Mouse (Mus musculus): ENCODE results near the gene Ptprm. TPM values are rescaled to one million over a fixed set of nuclear protein-coding genes. Genes with fewer than 3 reads are reported as not detected.

Gene Ptprm
- polyA plus RNA-seq, 1 experiment, result not detected

DNA sequence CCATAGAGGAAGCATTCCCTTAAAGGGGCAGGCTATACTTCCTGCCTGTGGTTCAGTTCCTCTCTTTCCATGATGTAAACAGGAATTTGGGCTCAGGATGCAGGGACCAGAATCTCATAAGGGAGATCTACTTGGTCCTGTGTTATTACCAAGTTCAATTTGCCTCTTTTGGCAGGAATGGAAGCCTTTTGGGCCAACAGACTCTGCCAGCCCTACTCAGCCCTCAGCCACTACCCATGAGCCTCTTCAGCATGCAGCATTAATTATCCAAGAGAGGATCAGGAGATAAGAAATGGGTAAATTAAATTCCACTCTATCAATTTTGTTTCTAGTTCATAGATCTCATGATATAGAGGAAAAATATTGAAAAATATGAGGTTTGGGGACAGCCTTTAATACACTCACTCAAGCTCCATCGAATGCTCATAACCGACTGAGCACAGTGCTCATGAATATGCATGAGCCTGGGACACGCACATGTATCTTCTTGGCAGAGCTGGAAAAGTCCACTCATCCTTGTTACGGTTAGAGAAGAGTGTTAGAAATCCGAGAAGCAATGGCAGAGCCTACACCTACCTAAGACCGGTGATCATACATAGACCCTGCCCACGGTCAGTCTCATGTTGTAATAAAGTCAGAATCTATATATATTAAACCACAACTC lies 197.0 kb downstream of the Ptprm start:
- H3K4me3 ChIP-seq (replicated peaks), result no peak overlapping the region

DNA sequence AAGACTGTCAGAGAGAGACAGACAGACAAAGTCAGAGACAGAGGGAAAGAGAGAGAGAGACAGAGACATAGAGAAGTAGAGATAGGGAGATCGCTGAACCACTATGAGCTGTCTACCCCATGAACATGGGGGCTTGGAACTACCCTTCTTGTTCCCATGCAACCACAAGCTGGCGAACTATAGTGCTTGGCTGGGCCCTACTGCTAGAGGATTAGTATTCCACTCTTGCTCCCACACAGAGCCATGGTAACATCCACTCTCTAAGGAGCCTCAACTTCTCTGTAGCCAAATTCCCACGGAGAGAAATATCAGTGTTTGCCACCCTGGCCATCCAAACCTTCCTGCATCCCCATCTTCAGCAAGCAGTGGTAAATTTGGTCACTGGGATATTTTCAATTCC lies 202.0 kb downstream of the Ptprm start:
- no peak for TF ChIP-seq TAL1 (IDR thresholded peaks at IDR 0.05; ENCODE audit: low read length)
- Histone ChIP-seq H3K4me3 (replicated peaks) (no peak overlapping the region), H3K36me3 (ENCODE audit: control insufficient read depth) (no peaks in the 10 kb centered on the region), H3K4me1 (ENCODE audit: control insufficient read depth) (no peaks in the 10 kb centered on the region), H3K27me3 (ENCODE audit: control insufficient read depth) (no peaks in the 10 kb centered on the region), H3K9me3 (ENCODE audit: control insufficient read depth, low read length) (peaks cover 9% of the 10 kb centered on the region)

More for the DNA sequence above, 197.0 kb downstream of the Ptprm start:
- TF ChIP-seq TAL1 (IDR thresholded peaks at IDR 0.05; ENCODE audit: low read length), result no peak
- TF ChIP-seq GATA1 (IDR thresholded peaks at IDR 0.05; ENCODE audit: low read length), result no peak
- H3K4me1 ChIP-seq (ENCODE audit: control insufficient read depth), result no peaks in the 10 kb centered on the region
- peaks cover 8% of the 10 kb centered on the region for H3K9me3 ChIP-seq (ENCODE audit: control insufficient read depth, low read length)
- H3K27me3 ChIP-seq (ENCODE audit: control insufficient read depth), result no peaks in the 10 kb centered on the region
- no peaks in the 10 kb centered on the region for H3K36me3 ChIP-seq (ENCODE audit: control insufficient read depth)

- Histone ChIP-seq H3K9me3 (ENCODE audit: control insufficient read depth, low read length) (peaks cover 9% of the 10 kb centered on the region), H3K36me3 (ENCODE audit: control insufficient read depth) (no peaks in the 10 kb centered on the region), H3K4me3 (replicated peaks) (no peak overlapping the region), H3K27me3 (ENCODE audit: control insufficient read depth) (no peaks in the 10 kb centered on the region), H3K4me1 (ENCODE audit: control insufficient read depth) (no peaks in the 10 kb centered on the region)
- no peak for TF ChIP-seq GATA1 (IDR thresholded peaks at IDR 0.05; ENCODE audit: low read length)
- no peak for TF ChIP-seq TAL1 (IDR thresholded peaks at IDR 0.05; ENCODE audit: low read length)
Measured at GRCm38 (mm10) chr17:67150441-67150840, 203.8 kb downstream of the Ptprm start.

- TF ChIP-seq GATA1 (IDR thresholded peaks at IDR 0.05; ENCODE audit: low read length) (no peak), TAL1 (IDR thresholded peaks at IDR 0.05; ENCODE audit: low read length) (no peak)
- H3K4me1 ChIP-seq (ENCODE audit: control insufficient read depth), result no peaks in the 10 kb centered on the region
- no peaks in the 10 kb centered on the region for H3K36me3 ChIP-seq (ENCODE audit: control insufficient read depth)
- no peak overlapping the region for H3K4me3 ChIP-seq (replicated peaks)
- no peaks in the 10 kb centered on the region for H3K27me3 ChIP-seq (ENCODE audit: control insufficient read depth)
- H3K9me3 ChIP-seq (ENCODE audit: control insufficient read depth, low read length), result no peaks in the 10 kb centered on the region; the same call in 1 of the 2 replicates
Measured at GRCm38 (mm10) chr17:67142183-67142756, 212.0 kb downstream of the Ptprm start.

- no peaks in the 10 kb centered on the region for H3K4me1 ChIP-seq (ENCODE audit: control insufficient read depth)
- no peak overlapping the region for H3K4me3 ChIP-seq (replicated peaks)
- no peaks in the 10 kb centered on the region; the same call in 1 of the 2 replicates for H3K9me3 ChIP-seq (ENCODE audit: control insufficient read depth, low read length)
- no peak for TF ChIP-seq TAL1 (IDR thresholded peaks at IDR 0.05; ENCODE audit: low read length)
- no peak for TF ChIP-seq GATA1 (IDR thresholded peaks at IDR 0.05; ENCODE audit: low read length)
- H3K36me3 ChIP-seq (ENCODE audit: control insufficient read depth), result no peaks in the 10 kb centered on the region
- no peaks in the 10 kb centered on the region for H3K27me3 ChIP-seq (ENCODE audit: control insufficient read depth)
Measured at GRCm38 (mm10) chr17:67140502-67140901, 213.8 kb downstream of the Ptprm start.

- TF ChIP-seq GATA1 (IDR thresholded peaks at IDR 0.05; ENCODE audit: low read length), result no peak
- TF ChIP-seq TAL1 (IDR thresholded peaks at IDR 0.05; ENCODE audit: low read length), result no peak
- Histone ChIP-seq H3K4me1 (ENCODE audit: control insufficient read depth) (no peaks in the 10 kb centered on the region), H3K4me3 (replicated peaks) (no peak overlapping the region), H3K36me3 (ENCODE audit: control insufficient read depth) (no peaks in the 10 kb centered on the region), H3K27me3 (ENCODE audit: control insufficient read depth) (no peaks in the 10 kb centered on the region), H3K9me3 (ENCODE audit: control insufficient read depth, low read length) (no peaks in the 10 kb centered on the region; the same call in 1 of the 2 replicates)
Measured at GRCm38 (mm10) chr17:67138981-67139380, 215.3 kb downstream of the Ptprm start.

DNA sequence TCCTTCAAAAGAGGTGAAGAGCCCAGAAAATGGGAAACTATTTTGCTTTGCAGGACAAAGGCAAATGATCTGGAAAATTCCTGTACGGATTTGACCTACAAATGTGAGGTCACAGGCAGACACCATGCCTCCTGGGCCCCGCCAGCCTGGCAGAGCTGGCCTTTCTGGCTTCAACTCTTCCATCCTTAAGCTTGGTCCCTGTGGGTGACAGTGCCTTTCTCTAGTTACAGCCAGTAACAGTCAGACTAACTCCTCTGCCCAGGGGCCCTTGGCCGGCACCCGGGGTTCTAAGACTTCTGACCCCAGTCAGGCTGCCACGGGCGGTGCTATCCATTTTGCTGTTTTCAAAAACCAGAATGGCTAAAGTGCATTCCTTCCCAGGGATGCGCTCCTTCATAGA lies 217.4 kb downstream of the Ptprm start:
- no peak overlapping the region for H3K4me3 ChIP-seq (replicated peaks)
- no peaks in the 10 kb centered on the region for H3K27me3 ChIP-seq (ENCODE audit: control insufficient read depth)
- H3K36me3 ChIP-seq (ENCODE audit: control insufficient read depth), result no peaks in the 10 kb centered on the region
- TF ChIP-seq GATA1 (IDR thresholded peaks at IDR 0.05; ENCODE audit: low read length) (no peak), TAL1 (IDR thresholded peaks at IDR 0.05; ENCODE audit: low read length) (no peak)
- no peaks in the 10 kb centered on the region for H3K4me1 ChIP-seq (ENCODE audit: control insufficient read depth)
- H3K9me3 ChIP-seq (ENCODE audit: control insufficient read depth, low read length), result no peaks in the 10 kb centered on the region; the same call in 1 of the 2 replicates

GRCm38 (mm10) chr17:67136421-67136820 lies 217.8 kb downstream of the Ptprm start:
- Histone ChIP-seq H3K9me3 (ENCODE audit: control insufficient read depth, low read length) (no peaks in the 10 kb centered on the region; the same call in 1 of the 2 replicates), H3K4me1 (ENCODE audit: control insufficient read depth) (no peaks in the 10 kb centered on the region), H3K4me3 (replicated peaks) (no peak overlapping the region), H3K27me3 (ENCODE audit: control insufficient read depth) (no peaks in the 10 kb centered on the region), H3K36me3 (ENCODE audit: control insufficient read depth) (no peaks in the 10 kb centered on the region)
- TF ChIP-seq GATA1 (IDR thresholded peaks at IDR 0.05; ENCODE audit: low read length) (no peak), TAL1 (IDR thresholded peaks at IDR 0.05; ENCODE audit: low read length) (no peak)

DNA sequence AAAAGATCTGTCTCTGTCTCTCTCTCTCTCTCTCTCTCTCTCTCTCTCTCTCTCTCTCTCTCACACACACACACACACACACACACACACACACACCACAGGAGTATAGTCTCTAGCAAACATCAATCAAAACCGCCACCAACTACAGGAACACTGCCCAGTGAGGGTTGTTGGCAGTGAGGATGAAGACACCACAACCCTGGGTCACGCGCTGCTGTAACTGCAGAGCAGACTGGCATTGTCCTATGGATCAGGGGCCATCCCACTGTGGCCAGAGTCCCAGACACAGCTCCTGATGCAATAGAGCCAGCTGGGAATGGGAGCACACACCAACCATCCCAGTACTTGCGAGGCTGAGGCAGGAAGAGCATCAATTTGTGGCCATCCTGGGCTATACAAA lies 220.0 kb downstream of the Ptprm start:
- no peaks in the 10 kb centered on the region; the same call in 1 of the 2 replicates for H3K9me3 ChIP-seq (ENCODE audit: control insufficient read depth, low read length)
- TF ChIP-seq TAL1 (IDR thresholded peaks at IDR 0.05; ENCODE audit: low read length) (no peak), GATA1 (IDR thresholded peaks at IDR 0.05; ENCODE audit: low read length) (no peak)
- no peaks in the 10 kb centered on the region for H3K27me3 ChIP-seq (ENCODE audit: control insufficient read depth)
- H3K4me3 ChIP-seq (replicated peaks), result no peak overlapping the region
- H3K36me3 ChIP-seq (ENCODE audit: control insufficient read depth), result no peaks in the 10 kb centered on the region
- H3K4me1 ChIP-seq (ENCODE audit: control insufficient read depth), result no peaks in the 10 kb centered on the region
